Mouse (Mus musculus): Measurements from ENCODE around the gene Rpp21. TPM values are rescaled to one million over a fixed set of nuclear protein-coding genes. Genes with fewer than 3 reads are reported as not detected.

The Rpp21 gene
- 132 and 151 TPM in 2 replicates for polyA plus RNA-seq (2014; fragmentation: Nextera tagmentation; extraction: Ambion mirVana)

DNA sequence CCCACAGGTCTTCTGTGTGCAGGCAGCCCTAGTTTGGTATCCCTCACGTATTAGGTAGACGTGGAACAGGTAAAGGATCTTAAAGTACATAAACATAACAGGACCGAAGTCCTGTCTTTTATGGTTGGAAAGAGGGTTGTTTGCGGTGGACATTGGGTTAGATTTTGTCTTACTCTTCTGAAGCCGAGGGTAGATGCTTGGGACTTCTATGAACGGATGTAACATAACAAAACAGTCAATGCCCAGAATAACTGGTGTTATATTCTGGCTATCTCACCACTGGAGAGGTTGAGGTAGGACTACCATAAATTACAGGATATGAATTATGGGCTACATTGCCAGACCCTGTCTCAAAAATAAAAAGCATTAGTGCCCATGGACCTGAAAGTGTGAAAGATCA is at the start of gene Rpp21:
Gene Rpp21, minus strand, starts transcription at position 101 of the 400 bp plus-strand sequence.
- 52% methylated on average over 6 of the region's 6 CpGs for WGBS
- H3K4me3 ChIP-seq (replicated peaks; ENCODE audit: low read length): peak within 1 kb of the TSS; percentile 82

DNA sequence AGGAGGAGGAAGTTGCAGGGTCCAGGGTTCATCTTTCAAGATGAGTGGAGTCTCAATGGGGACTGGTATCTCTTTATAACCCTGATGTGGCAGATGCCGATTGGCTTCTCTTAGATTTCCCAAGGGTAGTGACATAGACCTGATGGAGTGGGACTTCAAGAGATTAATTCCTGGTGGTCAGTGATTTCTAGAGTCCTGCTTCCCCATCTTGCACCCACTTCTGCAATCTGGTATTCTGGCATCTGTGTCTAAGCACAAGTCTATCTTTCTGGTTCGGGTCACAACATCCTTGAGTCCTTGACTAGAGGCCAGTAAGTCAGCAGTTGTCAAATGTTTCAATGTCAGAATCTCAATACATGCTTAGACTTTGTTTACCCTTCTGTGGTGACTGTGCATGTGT is 28.5 kb upstream of the Rpp21 start, which contains the start of gene H2-M10.2:
Gene H2-M10.2, minus strand, starts transcription at position 101 of the 400 bp plus-strand sequence.
- ATAC-seq (ENCODE audit: low FRiP score) (no peak), DNase-seq (ENCODE audit: low spot score) (no peak)
- H3K27ac ChIP-seq: no peak within 1 kb of the TSS
- no peaks in the 10 kb centered on the region for H3K36me3 ChIP-seq (replicated peaks; ENCODE audit: control insufficient read depth, insufficient read depth)
- no peaks in the 10 kb centered on the region for H3K27me3 ChIP-seq (ENCODE audit: control insufficient read depth, insufficient read depth, low read length)
- 92% methylated on average over 2 of the region's 2 CpGs for WGBS
- no peak within 1 kb of the TSS for H3K4me2 ChIP-seq (replicated peaks)
- H3K4me1 ChIP-seq (replicated peaks; ENCODE audit: control insufficient read depth, insufficient read depth, low read length): no peaks in the 10 kb centered on the region
- H3K9me3 ChIP-seq (ENCODE audit: control insufficient read depth, low read length): 0 out of 2 replicates have a peak, but pooled peaks cover 6% of the 10 kb centered on the region
- H3K4me3 ChIP-seq (replicated peaks; ENCODE audit: low read length): no peak within 1 kb of the TSS
- H3K9ac ChIP-seq: no peak within 1 kb of the TSS

More for the DNA sequence above, at the start of gene Rpp21:
- DNase-seq (ENCODE audit: low spot score) (no peak), ATAC-seq (ENCODE audit: low FRiP score) (no peak; the same call in 1 of the 2 replicates)
- H3K4me1 ChIP-seq (replicated peaks; ENCODE audit: control insufficient read depth, insufficient read depth, low read length): no peaks in the 10 kb centered on the region; the same call in 1 of the 2 replicates
- H3K27ac ChIP-seq: peak within 1 kb of the TSS; percentile 91
- H3K4me2 ChIP-seq (replicated peaks): peak within 1 kb of the TSS; percentile 57
- H3K9ac ChIP-seq: peak within 1 kb of the TSS; percentile 85
- peaks cover 45% of the 10 kb centered on the region for H3K36me3 ChIP-seq (replicated peaks; ENCODE audit: control insufficient read depth, insufficient read depth)
- no peaks in the 10 kb centered on the region for H3K9me3 ChIP-seq (ENCODE audit: control insufficient read depth, low read length)
- H3K27me3 ChIP-seq (ENCODE audit: control insufficient read depth, insufficient read depth, low read length): no peaks in the 10 kb centered on the region

- peaks cover 14% of the 10 kb centered on the region for H3K36me3 ChIP-seq (replicated peaks; ENCODE audit: control insufficient read depth, insufficient read depth)
- DNase-seq (ENCODE audit: low spot score) (no peak), ATAC-seq (ENCODE audit: low FRiP score) (no peak)
- 95% methylated on average over 4 of the region's 4 CpGs for WGBS
- H3K4me3 ChIP-seq (replicated peaks; ENCODE audit: low read length): no peak overlapping the region
- no peak overlapping the region for H3K27ac ChIP-seq
- no peaks in the 10 kb centered on the region for H3K4me1 ChIP-seq (replicated peaks; ENCODE audit: control insufficient read depth, insufficient read depth, low read length)
- H3K9me3 ChIP-seq (ENCODE audit: control insufficient read depth, low read length): 0 out of 2 replicates have a peak, but pooled peaks cover 6% of the 10 kb centered on the region
- no peak overlapping the region for H3K4me2 ChIP-seq (replicated peaks)
- H3K9ac ChIP-seq: no peak overlapping the region
- no peaks in the 10 kb centered on the region for H3K27me3 ChIP-seq (ENCODE audit: control insufficient read depth, insufficient read depth, low read length)
Observed at GRCm38 (mm10) chr17:36281521-36282245, 23.8 kb upstream of the Rpp21 start.

- Histone ChIP-seq H3K4me3 (replicated peaks; ENCODE audit: low read length) (no peak overlapping the region), H3K36me3 (replicated peaks; ENCODE audit: control insufficient read depth, insufficient read depth) (peaks cover 22% of the 10 kb centered on the region), H3K27me3 (ENCODE audit: control insufficient read depth, insufficient read depth, low read length) (no peaks in the 10 kb centered on the region), H3K9me3 (ENCODE audit: control insufficient read depth, low read length) (no peaks in the 10 kb centered on the region), H3K9ac (no peak overlapping the region), H3K4me2 (replicated peaks) (no peak overlapping the region), H3K27ac (no peak overlapping the region), H3K4me1 (replicated peaks; ENCODE audit: control insufficient read depth, insufficient read depth, low read length) (peaks cover 30% of the 10 kb centered on the region)
- ATAC-seq (ENCODE audit: low FRiP score): no peak
- whole genome bisulfite sequencing: 98% methylated on average over 4 of the region's 4 CpGs
- no peak for DNase-seq (ENCODE audit: low spot score)
Observed at GRCm38 (mm10) chr17:36274776-36275175, 16.9 kb upstream of the Rpp21 start.

GRCm38 (mm10) chr17:36273796-36274195 is 15.9 kb upstream of the Rpp21 start:
- peaks cover 32% of the 10 kb centered on the region for H3K4me1 ChIP-seq (replicated peaks; ENCODE audit: control insufficient read depth, insufficient read depth, low read length)
- H3K4me2 ChIP-seq (replicated peaks): no peak overlapping the region
- 93% methylated on average over 4 of the region's 4 CpGs for WGBS
- H3K27ac ChIP-seq: no peak overlapping the region
- no peak for ATAC-seq (ENCODE audit: low FRiP score)
- no peak for DNase-seq (ENCODE audit: low spot score)
- H3K9ac ChIP-seq: no peak overlapping the region
- H3K36me3 ChIP-seq (replicated peaks; ENCODE audit: control insufficient read depth, insufficient read depth): peaks cover 18% of the 10 kb centered on the region
- no peak overlapping the region for H3K4me3 ChIP-seq (replicated peaks; ENCODE audit: low read length)
- no peaks in the 10 kb centered on the region for H3K27me3 ChIP-seq (ENCODE audit: control insufficient read depth, insufficient read depth, low read length)
- H3K9me3 ChIP-seq (ENCODE audit: control insufficient read depth, low read length): no peaks in the 10 kb centered on the region

- peak overlapping the region; percentile 96 for H3K9ac ChIP-seq
Observed at GRCm38 (mm10) chr17:36272643-36273366, 14.9 kb upstream of the Rpp21 start.

GRCm38 (mm10) chr17:36271586-36272256 is 13.9 kb upstream of the Rpp21 start, which contains the start of gene Trim39:
Trim39 (minus strand) TSS chr17:36272247.
- DNase-seq (ENCODE audit: low spot score) (peak; percentile 78), ATAC-seq (ENCODE audit: low FRiP score) (peak; percentile 87)
- H3K36me3 ChIP-seq (replicated peaks; ENCODE audit: control insufficient read depth, insufficient read depth): peaks cover 38% of the 10 kb centered on the region
- H3K9ac ChIP-seq: peak within 1 kb of the TSS; percentile 96
- no peaks in the 10 kb centered on the region for H3K9me3 ChIP-seq (ENCODE audit: control insufficient read depth, low read length)
- no peaks in the 10 kb centered on the region for H3K27me3 ChIP-seq (ENCODE audit: control insufficient read depth, insufficient read depth, low read length)
- peak within 1 kb of the TSS; percentile 97 for H3K4me2 ChIP-seq (replicated peaks)
- H3K27ac ChIP-seq: peak within 1 kb of the TSS; percentile 98
- H3K4me1 ChIP-seq (replicated peaks; ENCODE audit: control insufficient read depth, insufficient read depth, low read length): peaks cover 32% of the 10 kb centered on the region
- under 1% methylated on average over 43 of the region's 43 CpGs for WGBS
- peak within 1 kb of the TSS; percentile 98 for H3K4me3 ChIP-seq (replicated peaks; ENCODE audit: low read length)

More at GRCm38 (mm10) chr17:36272643-36273366, 14.9 kb upstream of the Rpp21 start:
- no peak for ATAC-seq (ENCODE audit: low FRiP score)
- no peak for DNase-seq (ENCODE audit: low spot score)
- Histone ChIP-seq H3K4me2 (replicated peaks) (peak overlapping the region; percentile 97), H3K27me3 (ENCODE audit: control insufficient read depth, insufficient read depth, low read length) (no peaks in the 10 kb centered on the region), H3K9me3 (ENCODE audit: control insufficient read depth, low read length) (no peaks in the 10 kb centered on the region), H3K36me3 (replicated peaks; ENCODE audit: control insufficient read depth, insufficient read depth) (peaks cover 27% of the 10 kb centered on the region), H3K4me3 (replicated peaks; ENCODE audit: low read length) (peak overlapping the region; percentile 98), H3K27ac (no peak overlapping the region), H3K4me1 (replicated peaks; ENCODE audit: control insufficient read depth, insufficient read depth, low read length) (peaks cover 32% of the 10 kb centered on the region)
- 88% methylated on average over 9 of the region's 9 CpGs for WGBS

DNA sequence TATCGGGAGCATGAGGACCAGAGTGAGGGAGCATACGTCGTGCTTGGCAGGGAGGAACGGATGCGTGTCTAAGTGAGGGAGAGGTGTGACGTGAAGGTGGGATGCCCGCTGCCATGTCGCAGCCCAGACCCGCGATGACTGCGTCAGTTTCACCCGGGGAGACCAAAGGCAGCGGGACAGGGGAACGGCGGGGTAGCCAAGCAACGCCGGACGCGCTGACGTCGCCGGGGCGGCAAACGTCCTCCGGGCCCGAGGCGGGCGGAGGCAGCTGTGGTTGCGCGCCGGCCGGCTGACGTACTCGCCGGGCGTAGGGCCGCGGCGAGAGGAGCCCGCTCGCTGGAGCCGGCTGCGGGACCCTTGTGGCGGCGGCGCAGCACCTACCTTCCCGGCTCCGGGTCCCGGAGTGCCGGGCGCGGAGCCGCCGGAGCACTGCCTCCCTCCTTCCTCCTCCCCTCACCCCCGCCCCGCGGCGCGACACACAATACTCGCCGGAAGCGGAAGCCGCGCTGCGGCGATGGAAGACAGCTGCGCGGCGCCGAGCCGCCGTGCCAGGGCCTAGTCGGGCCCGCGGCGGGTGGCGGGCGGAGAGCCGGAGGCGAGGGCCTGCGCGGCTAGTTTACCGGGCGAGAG is 13.2 kb upstream of the Rpp21 start:
- H3K4me2 ChIP-seq (replicated peaks): peak overlapping the region; percentile 97
- H3K9ac ChIP-seq: peak overlapping the region; percentile 96
- H3K4me3 ChIP-seq (replicated peaks; ENCODE audit: low read length): peak overlapping the region; percentile 98
- H3K36me3 ChIP-seq (replicated peaks; ENCODE audit: control insufficient read depth, insufficient read depth): peaks cover 45% of the 10 kb centered on the region
- peaks cover 32% of the 10 kb centered on the region for H3K4me1 ChIP-seq (replicated peaks; ENCODE audit: control insufficient read depth, insufficient read depth, low read length)
- ATAC-seq (ENCODE audit: low FRiP score) (peak; percentile 94), DNase-seq (ENCODE audit: low spot score) (peak; percentile 85)
- H3K27me3 ChIP-seq (ENCODE audit: control insufficient read depth, insufficient read depth, low read length): no peaks in the 10 kb centered on the region
- under 1% methylated on average over 71 of the region's 84 CpGs for WGBS
- H3K9me3 ChIP-seq (ENCODE audit: control insufficient read depth, low read length): no peaks in the 10 kb centered on the region
- H3K27ac ChIP-seq: peak overlapping the region; percentile 98

All from hindbrain, embryonic 14.5 days (tissue).